Mouse (Mus musculus) frontal cortex, postnatal 36 days (tissue): ENCODE data around the gene Fancl.
"Not testable (repeated sequence)": the region's sequence is repeated elsewhere in the genome, so short reads cannot be mapped to it uniquely, and the experiment has no call there.

Experiments used
- DNase-seq, 2 experiments: peaks; one replicate each; pipeline ENCODE4 v3.0.0; 2022; ENCODE audit warnings: low spot score in 2 of 2

Gene Fancl

DNA sequence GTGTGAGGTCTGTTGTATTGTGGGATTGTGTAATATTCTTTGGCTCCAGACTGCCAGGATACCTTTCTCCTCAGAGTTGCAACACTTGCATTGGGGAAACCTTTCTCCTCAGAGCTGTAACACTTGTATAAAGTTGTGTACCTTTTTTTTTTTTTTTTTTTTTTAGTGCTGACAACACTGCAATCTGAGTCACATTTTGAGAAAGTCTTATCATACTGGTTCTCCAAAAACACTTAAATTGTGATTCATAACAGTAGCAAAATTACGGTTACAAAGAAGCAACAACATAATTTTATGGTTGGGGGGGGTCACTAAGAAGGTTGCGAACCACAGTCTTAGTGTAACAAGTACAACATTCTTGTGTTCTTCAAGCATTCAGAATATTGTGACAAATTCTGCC lies at the start of gene Fancl:
TSS of gene Fancl (plus strand) at position 165 of the 400 bp plus-strand sequence.
- no peak for DNase-seq

DNA sequence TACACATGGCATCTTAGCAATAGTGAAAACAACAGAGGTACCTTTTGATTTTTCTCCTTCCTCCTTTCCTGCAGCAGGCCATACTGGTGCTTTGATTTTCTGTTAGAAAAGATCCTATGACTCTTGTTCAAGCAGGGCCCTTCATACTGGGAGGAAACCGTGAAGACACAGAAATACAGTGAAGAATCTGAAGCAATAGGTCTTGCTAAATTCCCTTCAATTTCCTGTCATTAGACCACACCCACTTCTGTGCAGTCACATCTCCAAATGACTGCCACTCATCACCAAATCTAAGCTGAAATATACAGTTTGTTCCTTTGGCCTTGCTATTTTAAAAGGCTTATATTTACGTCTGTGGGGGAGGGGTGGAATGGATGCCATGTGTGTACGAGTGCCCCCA lies 49.1 kb upstream of the Fancl start:
- DNase-seq: no peak

DNA sequence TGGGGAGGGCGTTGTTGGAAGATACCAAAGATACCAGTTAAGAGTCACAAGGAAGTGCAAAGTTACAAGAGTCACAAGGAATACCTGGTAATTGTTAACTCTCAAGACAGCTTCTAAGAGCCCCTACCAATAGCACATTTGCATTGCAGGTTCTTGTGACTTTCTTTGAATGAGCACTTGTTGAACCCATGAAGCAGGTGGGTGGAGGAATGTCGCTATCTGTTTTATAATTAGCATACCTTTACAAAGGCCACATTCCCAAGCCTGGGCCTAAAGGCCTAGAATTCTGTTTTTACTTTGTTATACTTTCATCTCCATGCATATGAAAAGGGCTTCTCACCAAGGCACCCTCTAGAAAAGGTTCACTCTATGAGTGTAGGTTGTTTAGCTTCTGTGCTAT lies 15.8 kb upstream of the Fancl start:
- DNase-seq: not testable (repeated sequence)

DNA sequence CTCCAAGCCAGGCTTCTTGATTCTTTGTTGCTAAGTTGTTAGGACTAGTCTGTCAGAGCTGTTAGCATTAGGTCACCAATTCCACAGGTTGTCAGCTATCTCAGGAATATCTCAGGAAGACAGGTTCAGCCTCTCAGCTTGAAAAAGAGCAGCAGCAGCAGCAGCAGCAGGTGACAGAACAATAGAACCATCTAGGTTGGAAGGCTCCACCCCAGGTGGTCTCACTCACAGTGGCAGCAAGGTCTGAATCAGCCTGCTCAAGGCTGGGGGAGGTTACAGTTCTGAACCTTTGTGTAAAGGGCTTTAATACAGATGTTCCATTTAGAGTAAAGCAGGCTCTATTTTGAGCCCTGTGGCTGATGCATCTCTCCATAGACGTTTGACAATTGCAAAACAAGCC lies 14.0 kb upstream of the Fancl start:
- DNase-seq: not testable (repeated sequence)

DNA sequence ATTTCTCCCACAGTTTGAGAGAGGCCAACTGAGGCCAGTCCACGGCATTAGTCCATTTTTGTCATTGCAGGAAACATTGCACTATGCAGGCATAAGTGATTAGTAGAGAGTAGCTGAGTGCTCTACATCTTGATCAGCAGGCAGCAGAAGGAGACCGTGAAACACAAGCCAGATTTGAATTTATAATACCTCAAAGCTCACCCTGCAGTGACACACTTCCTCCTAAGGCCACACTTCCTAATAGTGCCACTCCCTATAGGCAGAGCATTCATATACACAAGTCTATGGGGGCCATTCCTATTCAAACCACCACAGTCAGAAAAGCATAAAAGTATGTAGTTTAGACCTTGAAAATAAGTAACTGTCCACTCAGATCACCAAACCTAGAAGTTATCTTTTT lies 11.8 kb upstream of the Fancl start:
- DNase-seq: no peak

DNA sequence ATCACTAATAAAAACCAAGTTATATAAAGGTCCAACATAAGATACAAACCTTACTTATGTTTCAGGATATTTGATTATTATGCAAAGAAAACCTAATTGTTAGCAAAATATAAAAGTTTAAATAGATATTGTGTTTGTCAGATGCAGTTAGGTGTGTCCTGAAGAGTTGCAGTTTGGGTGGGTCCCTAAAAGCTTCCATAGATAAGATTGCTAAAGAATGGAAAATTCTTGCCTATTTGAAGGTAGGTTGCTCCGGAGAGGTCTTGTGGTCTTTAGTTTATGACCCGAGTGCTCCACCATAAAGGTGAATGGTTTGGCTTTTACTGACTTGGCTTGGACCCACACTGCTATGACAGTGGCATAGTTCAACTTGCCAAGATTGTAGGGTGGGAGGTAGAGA lies 7.9 kb upstream of the Fancl start:
- DNase-seq: no peak

DNA sequence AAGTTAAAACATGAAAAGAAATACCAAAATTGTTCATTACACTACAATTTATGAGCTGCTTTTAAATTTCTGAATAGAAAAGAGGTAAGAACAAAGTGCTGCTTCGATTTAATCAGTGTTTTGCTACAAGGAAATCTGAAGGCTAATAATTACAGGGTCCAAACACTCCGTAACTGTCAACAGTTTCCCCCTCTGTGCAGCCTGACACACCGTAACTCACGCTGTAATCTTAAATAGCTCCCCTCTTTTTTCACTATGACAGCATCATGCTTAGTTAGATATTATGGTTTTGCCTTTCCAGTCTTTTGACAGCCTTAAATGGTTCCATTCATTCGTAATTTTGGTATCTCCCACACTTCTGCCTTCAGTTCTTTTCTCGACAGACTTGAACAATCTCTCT lies 4.4 kb upstream of the Fancl start:
- no peak for DNase-seq

DNA sequence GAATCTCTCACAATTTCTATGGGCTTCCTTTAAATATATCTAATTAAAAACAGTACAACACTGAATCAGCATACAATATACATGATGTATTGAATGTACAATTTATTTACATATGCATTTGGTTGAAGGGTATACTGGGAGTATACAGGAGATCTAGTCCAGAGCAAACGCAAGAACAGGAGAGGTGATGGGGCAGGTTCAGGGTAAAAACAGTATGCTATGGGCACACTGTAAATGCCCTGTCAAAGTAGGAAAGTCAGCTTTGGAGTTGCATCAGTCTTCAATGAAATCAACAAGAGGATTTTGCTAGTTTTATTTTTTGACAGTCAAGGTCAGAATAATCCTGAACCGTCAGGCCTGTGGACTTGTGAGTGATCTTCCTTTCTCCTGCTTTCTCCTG lies 743 bp downstream of the Fancl start:
- no peak for DNase-seq

DNA sequence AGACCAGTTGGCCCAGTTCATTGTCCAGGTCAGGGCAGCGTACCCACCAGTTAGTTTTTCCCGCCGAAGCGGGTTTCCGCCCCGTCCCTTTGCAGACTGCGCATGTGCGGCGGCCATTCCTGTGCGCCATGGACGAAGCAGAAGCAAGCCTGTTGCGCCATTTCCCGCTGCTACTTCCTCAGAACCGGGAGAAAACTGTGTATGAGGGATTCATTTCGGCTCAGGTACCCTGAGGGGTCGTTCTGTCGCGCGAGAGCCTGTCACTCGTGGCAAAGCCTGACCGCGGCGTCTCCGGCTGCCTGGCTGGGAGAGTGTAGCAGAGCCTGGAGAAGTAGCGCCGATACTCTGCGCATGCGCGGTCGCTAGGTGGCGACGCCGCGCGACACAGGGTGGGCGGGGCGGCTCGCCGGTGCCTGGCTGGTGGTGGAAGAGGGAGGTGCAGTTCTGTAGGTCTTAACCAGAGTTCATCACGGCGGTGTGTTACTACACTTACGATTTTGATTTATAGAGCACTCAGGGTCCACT lies 1.2 kb downstream of the Fancl start:
- peak; percentile 91 to 95 for DNase-seq

DNA sequence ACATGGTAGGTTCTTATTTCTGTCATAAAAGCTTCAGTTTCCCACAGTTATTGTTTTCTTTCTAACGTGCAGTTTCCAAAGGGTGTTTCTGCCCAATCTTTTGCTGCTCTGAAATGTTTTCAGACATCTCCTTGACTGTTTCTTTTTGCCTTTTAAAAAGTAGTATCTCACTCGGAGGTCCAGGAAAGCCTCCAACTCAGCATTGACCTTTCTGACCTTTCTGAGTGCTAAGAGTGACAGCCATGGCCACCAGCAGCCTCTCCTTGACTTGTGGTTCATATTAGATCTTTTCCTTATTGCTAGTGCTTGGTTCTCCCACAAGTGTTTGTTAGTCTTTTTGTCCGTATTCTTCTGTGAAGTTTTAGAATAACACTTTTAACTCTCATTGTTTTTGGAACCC lies 9.6 kb downstream of the Fancl start:
- no peak for DNase-seq

DNA sequence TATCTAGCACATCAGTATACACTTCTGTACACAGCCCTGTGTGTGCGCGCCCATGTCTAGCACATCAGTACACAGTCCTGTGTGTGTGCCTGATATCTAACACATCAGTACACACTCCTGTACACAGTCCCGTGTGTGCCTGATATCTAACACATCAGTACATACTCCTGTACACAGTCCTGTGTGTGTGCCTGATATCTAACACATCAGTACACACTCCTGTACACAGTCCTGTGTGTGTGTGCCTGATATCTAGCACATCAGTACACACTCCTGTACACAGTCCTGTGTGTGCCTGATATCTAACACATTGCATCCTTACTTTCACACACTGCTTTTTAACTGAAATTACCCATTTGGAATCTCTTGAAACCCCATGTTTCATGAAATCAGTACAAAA lies 27.0 kb downstream of the Fancl start:
- DNase-seq: no peak

DNA sequence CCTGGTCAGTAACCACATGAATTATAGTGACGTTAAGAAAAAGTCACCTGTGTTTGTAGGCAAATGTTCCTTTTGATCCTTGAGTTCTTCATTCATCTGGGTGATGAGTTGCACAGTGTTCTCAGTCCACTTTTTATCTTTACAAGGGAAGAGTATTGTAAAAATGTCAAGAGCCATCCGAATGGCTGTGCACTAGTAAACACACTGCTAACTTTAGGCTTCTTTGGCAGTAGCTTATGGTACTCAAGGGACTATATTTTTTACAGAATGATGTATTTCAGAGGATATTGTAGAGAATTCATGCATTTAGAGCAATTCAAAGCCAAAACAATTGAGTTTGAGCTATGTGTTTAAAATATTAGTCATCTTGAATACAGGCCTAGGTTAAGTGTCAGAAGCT lies 35.5 kb downstream of the Fancl start:
- DNase-seq: no peak

DNA sequence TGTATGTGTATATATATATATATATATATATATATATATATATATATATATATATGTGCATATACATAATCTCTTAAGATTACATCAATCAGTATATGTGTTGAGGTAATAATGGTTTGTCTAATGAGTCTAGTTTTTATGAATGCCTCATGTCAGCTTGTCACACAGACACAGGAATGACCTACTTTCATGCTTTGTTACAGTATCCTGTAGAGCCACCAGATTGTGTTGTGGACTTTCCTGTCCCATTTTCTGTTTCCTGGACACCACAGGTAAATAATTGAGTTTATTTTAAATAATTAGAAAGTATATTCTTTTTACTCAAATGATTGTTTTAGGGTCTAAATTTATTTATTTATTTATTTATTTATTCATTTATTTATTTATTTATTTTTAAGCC lies 48.3 kb downstream of the Fancl start:
- DNase-seq: no peak

DNA sequence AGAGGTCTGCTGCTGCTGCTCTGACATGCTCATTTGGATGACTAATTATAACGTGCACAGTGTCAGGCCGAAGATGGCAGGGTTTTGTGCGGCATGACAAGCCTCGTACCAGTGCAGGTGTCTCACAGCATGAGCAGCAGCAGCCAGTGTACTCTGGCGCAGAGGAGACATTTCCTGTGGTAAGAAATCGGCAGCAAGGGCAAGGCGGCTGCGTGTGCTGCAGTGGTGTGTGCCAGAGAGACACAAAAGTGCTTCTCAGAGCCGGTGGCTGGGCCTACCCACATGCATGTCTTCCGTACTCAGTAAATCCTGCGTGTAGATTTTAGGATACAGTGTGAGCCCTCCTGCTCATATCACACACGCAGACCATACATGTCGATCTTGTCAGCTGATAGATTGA lies 51.9 kb downstream of the Fancl start:
- DNase-seq: peak; percentile 9 to 18

DNA sequence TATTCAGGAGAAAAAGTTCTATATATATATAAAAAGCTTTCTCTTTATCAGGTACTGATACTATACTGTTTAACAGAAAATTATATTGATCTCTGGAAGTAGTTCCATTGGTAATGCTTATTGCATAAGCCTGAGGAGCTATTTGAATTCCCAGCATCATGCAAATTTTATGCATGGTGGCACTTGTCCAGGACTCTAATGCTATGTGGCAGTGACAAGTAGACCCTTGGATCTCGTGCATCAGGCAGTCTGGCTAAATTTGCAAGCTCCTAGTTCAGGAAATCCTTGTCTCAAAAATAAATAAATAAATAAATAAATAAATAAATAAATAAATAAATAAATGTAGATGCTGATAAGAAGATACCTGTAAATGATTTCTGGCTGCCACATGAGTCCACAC lies 55.2 kb downstream of the Fancl start:
- no peak for DNase-seq

DNA sequence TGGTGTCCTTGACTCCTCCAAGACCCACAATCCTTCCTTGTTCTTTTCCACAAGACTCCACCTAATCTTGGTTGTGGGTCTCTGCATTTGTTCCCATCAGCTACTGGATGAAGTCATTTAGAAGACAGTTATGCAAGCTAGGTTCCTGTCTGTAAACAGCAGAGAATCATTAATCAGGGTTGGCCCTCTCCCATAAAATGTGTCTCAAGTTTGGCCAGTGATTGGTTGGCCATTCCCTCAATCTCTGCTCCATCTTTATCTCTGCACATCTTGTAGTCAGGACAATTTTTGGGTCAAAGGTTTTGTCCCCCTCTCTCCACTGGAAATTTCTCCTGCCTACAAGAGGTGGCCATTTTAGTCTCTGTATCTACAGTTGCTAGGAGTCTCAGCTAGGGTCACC lies 58.4 kb downstream of the Fancl start:
- DNase-seq: no peak

DNA sequence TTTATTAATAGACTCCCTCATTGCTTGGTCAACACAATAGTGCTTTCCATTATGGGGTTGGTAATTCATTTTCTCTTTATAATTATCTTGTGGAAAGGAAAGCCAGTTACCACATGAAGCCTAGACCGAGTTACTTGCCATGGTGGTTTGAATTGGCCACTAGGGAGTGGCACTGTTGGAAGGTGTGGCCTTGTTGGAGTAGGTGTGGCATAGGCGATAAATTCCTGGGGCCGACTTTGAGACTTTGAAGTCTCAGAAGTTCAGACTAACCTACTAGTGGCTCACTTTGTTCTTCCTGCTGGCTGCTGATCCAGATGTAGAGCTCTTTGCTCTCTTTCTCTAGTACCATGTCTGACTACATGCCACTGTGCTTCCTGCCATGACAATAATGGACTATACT lies 63.9 kb downstream of the Fancl start:
- no peak for DNase-seq

DNA sequence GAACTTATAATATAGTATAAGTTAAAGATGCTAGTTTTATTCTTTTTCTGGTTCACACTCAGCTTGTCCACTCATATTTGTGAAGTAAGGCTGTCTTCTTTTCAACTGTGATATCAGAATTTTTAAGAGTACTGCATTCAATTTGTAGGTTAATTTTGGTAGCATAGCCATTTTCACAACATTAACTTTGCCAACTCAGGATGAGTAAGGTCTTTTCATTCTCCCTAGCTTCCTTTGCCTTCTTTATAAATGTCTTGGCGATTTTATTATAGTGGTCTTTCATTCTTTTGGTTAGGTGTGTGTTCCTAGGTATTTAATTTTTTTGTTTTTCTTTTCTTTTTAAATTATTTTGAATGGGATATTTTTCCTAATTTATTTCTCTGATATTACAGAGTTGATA lies 64.7 kb downstream of the Fancl start:
- no peak for DNase-seq

DNA sequence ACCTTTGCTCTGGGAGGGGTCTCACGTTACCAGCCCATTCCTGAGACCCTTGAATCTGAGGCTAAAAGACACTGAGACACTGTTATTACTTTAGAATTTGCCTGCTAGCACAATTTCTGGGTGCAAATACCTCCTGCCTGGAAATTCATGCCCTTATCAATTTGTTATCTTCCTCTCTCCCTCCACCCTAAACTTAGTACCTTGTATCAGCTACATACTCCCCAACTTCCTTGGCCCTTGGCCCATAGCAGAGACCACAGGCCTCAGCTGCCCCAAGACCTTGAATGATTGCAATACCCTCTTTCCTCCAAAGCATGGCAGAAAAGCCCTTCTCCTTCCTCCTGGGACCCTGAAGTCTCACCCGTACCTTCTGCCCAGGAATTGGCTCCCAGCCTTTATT lies 65.3 kb downstream of the Fancl start:
- DNase-seq: no peak

DNA sequence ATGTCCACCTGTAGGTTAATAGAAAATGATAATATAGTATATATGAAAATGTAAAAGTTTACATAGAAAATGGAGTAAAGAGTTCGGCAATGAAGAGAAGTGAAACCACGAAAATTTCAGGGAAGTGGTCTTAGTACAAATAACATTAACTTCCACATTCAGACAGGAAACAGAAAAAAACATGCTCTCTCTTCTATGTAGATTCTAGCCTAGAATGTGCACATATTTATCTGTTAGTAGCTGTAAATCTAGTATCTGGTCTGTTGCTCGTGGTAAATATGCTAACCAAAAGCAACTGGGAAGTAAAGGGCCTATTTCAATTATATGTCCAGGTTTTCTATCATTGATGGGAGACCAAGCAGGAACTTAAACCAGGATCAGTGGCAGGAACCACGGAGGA lies 66.8 kb downstream of the Fancl start:
- no peak for DNase-seq

DNA sequence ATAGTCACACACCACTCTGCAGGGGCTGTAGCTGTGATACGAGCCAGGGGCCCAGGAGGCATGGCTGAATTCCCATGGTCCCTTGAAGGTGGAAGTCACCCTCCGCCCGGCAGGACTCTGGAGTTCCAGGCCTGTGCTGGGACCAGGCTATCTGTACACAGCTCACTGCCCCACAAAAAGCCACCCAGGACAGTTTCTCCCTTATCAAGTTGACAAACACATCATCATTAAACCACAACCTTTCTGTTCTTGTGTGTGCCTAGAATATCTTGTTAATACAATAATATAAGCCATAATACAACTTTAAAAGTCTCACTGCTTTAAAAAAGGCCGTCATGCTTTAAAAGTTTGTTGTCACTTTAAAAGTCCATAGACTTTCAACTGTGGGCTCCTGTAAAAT lies 68.1 kb downstream of the Fancl start:
- no peak for DNase-seq

DNA sequence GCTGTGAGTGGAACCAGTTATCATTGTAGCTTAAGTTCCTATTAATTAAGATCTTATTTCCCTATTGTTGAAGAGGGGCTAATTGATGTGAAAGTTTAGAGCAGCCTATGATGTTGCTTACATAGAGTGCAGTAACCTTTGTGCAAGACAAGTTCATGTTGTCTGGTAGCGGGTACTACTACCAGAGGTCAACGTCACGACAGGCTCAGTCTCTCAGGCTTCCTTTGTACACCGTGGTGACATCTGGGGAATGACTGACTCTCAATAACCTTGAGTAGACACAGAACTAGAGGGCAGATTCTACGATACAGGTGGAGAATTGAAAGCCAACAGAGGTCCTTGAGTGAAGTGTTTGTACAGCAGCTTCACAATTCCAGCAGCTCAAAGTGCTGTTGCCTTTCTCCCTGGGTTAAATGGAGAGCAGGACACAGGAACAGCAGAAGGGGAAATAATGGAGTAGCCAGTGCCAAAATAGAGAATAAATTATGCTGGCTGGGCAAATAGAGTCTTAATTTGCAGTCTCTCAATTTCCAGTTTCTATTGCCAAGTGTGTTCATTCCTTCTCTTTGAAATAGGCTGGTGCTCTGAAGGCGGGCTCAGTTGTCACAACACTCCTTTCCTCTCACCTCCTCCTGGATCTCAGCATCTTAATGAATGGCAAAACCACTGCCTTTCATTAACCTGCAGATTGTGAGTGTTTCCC lies 91.3 kb downstream of the Fancl start:
- no peak for DNase-seq

DNA sequence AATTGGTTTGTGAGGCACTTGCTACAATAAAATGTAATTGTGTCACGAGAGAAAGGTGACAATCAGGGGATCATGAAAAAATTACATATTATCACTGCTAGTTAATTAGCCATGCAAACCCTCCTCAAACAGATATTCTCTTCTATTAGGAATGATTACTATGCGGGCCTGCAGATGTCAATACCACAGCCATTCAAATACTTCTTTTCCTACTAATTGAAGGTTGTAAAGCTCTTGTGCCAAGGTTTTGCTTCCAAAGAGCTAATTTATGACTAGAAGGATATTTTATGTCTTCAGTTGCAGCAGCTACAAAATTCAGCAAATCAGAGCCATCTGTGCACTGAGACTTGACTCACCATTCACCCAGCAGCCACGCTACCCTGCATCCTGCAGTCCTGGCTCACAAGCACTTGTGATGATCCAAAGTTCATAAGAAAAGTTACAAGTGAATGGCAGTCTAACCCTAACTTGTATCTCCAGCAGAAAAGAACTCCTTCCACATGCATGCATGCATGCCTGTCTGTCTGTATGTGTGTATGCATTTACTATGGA lies 95.8 kb downstream of the Fancl start:
- DNase-seq: no peak
